Mouse (Mus musculus) brain, embryonic 14.5 days (tissue): ENCODE data around the gene Bbs5.
"Not testable (repeated sequence)": the region's sequence is repeated elsewhere in the genome, so short reads cannot be mapped to it uniquely, and the experiment has no call there.

Experiments used
- CTCF ChIP-seq: fragments of 200-500 bp; IDR thresholded peaks from 2 replicates; pipeline ENCODE4 v1.5.1; 2012; ENCODE audit warnings: inconsistent platforms, mild to moderate bottlenecking, moderate library complexity, borderline replicate concordance; ENCODE audit not compliant: insufficient read depth, insufficient read length; ENCODE audit errors: extremely low read depth
- POLR2A ChIP-seq: fragments of 200-500 bp; IDR thresholded peaks from 2 replicates; pipeline ENCODE4 v1.6.1; 2012; ENCODE audit warnings: mild to moderate bottlenecking, inconsistent platforms, borderline replicate concordance; ENCODE audit not compliant: poor library complexity, insufficient read depth, insufficient read length, severe bottlenecking; ENCODE audit errors: extremely low read depth

- not testable (repeated sequence) for TF ChIP-seq CTCF, POLR2A
Measured at GRCm38 (mm10) chr2:69677215-69677614, 30.2 kb downstream of the Bbs5 start.
